Mouse (Mus musculus): ENCODE results near the gene Wbp11. TPM values are rescaled to one million over a fixed set of nuclear protein-coding genes. Genes with fewer than 3 reads are reported as not detected.

Gene Wbp11
- polyA plus RNA-seq (2017; shearing (Covaris generic)), result 161 TPM

DNA sequence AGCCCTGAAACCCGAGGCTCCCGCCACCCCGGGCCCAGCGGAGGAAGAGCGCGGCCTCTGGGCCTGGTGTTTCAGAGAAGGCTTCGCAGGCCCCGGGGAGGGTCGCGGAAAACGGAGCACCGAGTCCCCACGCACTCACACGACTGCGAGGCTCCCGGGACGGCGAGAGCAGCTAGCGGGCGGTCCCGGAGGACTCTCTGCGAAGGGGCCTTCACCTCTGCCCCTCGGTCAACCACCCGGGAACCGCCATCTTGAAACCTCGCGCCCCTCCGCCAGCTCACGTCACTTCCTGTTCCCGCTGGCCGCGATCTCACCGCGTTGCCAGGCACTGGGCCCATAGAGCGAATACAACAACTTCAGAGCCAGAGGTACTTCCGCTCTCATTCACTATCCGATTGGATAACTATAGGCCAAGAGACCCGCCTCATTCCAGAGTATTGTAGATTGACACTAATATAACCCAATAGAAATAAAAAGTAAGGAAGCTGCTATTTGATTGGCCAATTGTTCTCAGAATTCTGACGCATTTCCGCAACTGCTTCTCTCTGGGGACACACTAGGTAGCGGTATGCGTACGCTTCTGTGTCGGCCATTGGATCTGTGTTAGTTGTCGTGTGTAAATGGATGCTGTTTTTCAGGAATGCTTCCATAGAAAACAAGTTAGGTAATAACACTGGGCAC, at the start of gene Wbp11:
Wbp11 (minus strand) TSS at position 353 of the 681 bp plus-strand sequence.

DNA sequence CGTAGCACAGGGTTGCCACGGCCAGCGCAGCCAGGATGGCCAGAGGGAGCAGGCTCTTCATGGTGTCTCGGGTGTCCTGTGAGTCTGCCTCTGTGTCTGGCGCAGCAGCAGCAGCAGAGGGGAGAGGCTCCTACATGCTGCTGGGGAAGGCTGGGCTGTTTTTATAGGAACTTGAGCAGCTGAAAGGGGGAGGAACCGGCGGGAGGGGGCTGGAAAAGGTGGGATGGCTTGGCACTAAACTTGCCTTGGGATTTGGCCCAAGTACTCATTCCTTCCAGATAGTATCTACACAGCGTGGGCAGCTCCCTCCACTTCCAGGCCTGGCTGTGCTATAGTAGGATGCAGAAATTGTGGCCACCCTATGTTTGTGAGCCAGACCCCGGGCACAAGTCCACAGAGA, 47.6 kb upstream of the Wbp11 start, which contains the start of gene Mgp:
Mgp (minus strand) TSS at position 154 of the 400 bp plus-strand sequence.

DNA sequence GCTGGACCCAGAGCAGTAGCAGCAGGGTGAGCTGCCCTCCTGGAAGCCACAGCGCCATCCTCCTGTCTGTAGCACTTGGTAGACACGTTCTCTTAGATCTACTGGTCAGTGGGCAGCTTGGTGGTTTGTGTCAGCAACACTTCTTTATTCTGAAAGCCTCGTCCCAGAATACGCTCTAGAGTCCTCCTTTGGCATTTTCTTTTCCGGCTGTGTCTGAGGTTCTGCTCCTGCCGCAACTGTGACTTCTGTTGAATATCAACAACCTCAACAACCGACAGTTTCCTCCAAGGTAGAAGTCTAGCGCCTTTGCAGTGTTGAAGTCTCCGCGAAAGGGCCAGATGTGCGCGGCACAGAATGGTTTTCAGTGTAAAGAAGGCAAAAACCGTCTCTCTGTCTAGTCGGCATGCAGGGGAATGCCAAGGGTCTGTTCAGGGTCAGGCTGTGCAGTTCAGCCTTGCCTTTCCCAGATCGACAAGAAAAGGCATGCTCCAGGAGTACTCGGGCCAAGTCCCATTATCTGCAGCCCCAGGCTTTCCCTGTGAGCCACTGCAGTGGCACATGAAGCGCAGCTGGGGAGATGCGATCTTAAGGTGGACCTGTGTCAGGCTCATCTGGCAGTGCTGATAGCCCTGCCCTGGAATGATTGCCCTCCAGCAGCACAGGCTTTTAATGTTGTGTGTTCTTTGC, 29.3 kb upstream of the Wbp11 start, which contains the start of gene Art4:
Art4 (minus strand) TSS at position 548 of the 687 bp plus-strand sequence.

DNA sequence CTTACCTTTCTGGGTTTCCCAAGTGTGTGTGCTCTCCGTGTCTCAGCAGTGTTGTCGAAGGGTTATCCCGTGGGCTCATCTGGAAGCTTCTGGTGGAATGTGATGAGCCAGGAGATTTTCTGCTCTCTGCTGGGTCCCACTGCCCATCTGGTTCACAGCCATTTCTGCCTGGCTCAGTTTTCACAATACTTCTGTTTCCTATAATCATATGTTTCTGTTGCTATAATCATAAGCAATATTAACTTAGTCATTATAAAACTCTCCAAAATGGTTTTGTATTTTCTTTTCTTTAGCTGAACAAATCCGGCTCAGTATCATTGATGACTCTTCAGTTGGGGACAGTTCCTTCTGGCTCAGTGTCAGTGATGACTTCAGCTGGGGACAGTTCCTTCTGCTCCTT, 7.3 kb upstream of the Wbp11 start, which contains the start of gene Smco3:
Smco3 (minus strand) TSS at position 101 of the 400 bp plus-strand sequence.

DNA sequence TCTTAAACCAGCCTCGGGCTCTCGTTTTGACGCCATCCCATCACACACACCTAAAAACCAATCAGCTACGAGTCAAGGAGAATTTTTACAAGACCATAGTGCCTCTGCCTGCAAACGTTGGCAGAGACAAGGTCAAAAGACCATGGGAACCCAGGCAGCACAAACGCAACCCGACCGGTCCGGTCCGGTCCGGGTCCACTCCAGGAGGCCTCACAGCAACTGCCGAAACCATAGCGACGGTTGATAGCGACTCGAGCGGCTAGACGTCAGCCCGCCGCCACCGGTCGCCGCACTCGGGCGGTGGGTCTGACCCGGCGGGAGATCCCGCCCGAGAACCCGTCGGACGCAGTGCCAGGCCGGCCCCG, 535 bp downstream of the Wbp11 start, which contains the start of gene BC049715:
BC049715 (plus strand) TSS at position 111 of the 365 bp plus-strand sequence.

DNA sequence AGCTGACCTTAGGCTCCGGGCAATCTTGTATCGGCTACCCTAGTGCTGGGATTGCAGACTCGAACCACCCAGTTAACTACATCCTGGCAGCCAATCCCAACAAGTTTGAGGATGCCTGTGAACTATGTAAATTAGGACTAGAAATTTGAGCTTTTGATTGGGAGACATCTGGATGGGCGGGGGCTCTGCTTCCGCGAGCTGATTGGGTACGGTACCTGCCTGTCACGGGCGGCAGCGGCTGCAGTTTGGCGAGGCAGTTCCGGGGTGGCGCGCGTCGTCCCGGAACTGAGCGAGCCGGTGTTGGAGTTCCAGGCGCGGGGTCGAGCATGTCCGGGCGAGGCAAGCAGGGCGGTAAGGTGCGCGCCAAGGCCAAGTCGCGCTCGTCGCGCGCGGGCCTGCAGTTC, 20.0 kb downstream of the Wbp11 start, which contains the start of gene H2afj:
H2afj (plus strand) TSS at position 231 of the 404 bp plus-strand sequence.

DNA sequence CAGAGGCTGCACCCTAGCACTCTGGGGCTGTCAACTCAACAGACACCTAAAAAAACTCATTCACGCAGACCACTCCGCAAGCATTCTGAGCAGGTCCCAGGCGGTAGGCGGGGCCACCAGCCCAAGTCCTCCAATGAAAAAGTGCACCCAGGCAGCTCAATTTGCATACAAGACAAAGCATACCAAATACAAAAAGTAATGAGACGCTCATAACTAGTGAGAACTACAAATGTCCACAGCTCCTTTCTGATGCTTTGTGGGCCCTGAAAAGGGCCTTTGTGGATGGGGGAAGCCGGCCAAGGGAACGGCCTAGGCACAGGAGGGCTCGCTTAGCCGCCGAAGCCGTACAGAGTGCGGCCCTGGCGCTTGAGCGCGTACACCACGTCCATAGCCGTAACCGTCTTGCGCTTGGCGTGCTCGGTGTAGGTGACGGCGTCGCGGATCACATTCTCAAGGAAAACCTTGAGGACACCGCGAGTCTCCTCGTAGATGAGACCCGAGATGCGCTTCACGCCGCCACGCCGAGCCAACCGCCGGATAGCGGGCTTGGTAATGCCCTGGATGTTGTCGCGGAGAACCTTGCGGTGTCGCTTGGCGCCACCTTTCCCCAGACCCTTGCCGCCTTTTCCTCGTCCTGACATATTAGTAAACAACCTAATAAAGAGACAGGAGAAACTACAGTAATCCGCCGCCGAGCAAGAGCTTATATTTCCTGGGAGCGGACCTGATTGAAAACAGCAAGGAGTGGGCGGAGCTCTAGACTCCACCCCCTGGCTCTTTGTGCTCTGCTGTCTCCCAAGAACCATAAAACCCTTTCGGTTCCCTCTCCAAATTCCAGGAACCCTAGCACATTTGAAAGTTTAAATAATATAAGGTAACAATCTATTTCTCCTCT, 24.0 kb downstream of the Wbp11 start, which contains the start of gene Hist4h4:
Hist4h4 (minus strand) TSS at position 677 of the 895 bp plus-strand sequence.

DNA sequence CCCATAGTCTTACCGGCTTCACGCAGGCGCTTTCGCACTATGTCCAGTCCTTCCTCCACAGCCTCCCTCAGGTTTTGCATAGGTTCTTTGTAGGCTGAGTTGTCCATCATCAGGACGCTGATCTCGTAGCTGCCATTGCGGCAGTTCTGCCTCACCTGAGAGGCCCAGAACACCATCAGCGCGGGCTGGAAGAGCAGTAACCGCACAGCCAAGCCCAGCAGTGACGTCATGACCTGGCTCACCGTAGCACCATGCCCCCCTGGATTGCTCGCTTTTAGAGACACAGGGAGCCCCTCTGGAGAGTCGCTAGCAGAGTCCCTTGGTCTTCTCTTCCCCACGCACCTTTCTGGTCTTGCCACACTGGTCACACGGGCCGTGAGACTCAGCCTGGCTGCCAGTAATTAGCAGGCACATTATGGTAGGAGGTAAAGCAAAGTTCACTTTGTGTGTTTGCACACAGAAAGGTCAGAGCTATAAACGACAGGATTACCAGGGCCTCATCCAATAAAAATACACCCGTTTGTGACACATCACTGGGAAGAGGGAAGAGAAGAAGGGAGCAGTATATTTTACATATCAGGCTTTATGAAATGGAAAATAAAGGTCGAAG, 46.6 kb downstream of the Wbp11 start, which contains the start of gene Gucy2c:
Gucy2c (minus strand) TSS at position 389 of the 610 bp plus-strand sequence.

Other genes starting within 250 kb of the Wbp11 start
- 0.17 TPM for gene Plbd1, start 166.3 kb downstream of the Wbp11 start, polyA plus RNA-seq (2017; shearing (Covaris generic))
- gene Gucy2c, start 46.5 kb downstream of the Wbp11 start, polyA plus RNA-seq (2017; shearing (Covaris generic)), result not detected
- 1.5 TPM for gene Hist4h4, start 23.8 kb downstream of the Wbp11 start, polyA plus RNA-seq (2017; shearing (Covaris generic))
- gene H2afj, start 20.0 kb downstream of the Wbp11 start, polyA plus RNA-seq (2017; shearing (Covaris generic)), result 144 TPM
- gene BC049715, start 607 bp downstream of the Wbp11 start, polyA plus RNA-seq (2017; shearing (Covaris generic)), result 2.3 TPM
- gene Smco3, start 7.2 kb upstream of the Wbp11 start, polyA plus RNA-seq (2017; shearing (Covaris generic)), result not detected
- not detected for gene Art4, start 29.5 kb upstream of the Wbp11 start, polyA plus RNA-seq (2017; shearing (Covaris generic))
- not detected for gene Mgp, start 47.6 kb upstream of the Wbp11 start, polyA plus RNA-seq (2017; shearing (Covaris generic))
- 1.6 TPM for gene Erp27, start 93.9 kb upstream of the Wbp11 start, polyA plus RNA-seq (2017; shearing (Covaris generic))
- gene Pde6h, start 95.6 kb upstream of the Wbp11 start, polyA plus RNA-seq (2017; shearing (Covaris generic)), result 0.51 TPM
- gene Arhgdib, start 113.7 kb upstream of the Wbp11 start, polyA plus RNA-seq (2017; shearing (Covaris generic)), result 1,327 TPM